Mouse (Mus musculus): ENCODE results near the gene Tle2. TPM values are rescaled to one million over a fixed set of nuclear protein-coding genes. Genes with fewer than 3 reads are reported as not detected.

Tle2 gene
- total RNA-seq, 1 experiment from 2014 or later: 1.5 TPM

DNA sequence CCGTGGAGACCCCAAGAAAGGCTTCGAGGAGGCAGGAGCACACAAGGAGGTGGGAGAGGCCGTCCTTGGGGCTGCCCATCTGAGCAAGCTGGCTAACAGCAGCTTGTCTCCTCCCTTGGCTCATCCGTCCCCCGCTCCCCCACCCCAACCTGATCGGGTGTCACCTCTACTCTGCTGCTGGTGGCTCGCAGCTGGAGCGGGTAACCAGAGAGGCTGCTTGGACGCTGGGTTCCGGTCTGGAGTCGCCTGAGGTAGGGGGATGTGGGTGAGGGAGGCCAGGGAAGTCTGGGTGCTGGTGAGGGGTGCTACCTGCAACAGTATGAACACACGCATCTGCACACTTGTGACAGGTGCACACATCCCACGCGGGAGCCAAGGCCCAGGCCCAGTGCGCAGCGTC is 54.0 kb downstream of the Tle2 start, which contains the start of gene Ankrd24:
Ankrd24 (plus strand) TSS at position 151 of the 400 bp plus-strand sequence.
- ATAC-seq (ENCODE audit: extremely low read depth, insufficient number of reproducible peaks, low FRiP score, poor library complexity, severe bottlenecking): no peak

DNA sequence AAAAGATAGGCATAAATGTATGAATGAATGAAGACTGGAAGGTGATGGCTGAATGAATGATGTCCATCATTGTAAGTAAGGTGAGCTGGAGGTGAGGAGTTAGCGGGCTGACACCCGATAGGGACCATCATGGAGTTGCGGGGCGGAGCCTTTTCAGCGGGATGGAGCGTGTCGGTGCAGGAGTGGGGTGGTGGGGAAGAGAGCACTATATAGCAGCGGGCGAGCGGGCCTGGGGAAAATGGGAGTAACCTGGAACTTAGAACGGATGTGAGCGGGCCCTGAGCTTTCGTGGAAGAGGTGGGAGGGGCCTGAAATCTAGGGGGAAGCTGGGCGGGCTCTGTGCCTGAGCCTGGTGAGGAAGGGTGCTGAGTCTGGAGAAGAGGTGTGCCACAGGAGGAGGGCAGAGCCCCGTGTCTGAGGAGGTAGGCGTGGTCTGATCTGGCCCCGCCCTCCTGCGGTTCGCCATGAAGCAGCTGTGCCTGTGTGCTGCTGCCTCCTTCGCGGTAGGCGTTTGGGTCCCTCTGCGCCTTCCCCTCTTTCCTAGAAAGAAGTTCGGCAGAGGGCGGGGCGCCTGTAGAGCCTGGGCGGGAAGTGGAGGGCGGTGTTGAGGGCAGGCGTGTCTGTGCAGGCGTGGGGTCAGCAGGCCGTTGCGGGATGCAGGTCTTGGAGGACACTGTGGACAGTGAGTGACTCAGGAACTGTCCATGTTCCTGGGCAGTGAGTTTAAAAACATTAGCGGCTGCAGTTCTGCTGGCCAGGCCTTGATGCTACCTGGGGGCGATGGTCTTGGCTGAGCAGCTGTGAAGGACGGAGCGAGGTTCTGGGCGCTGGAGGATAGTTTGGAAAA is 59.1 kb downstream of the Tle2 start:
- ATAC-seq (ENCODE audit: extremely low read depth, insufficient number of reproducible peaks, low FRiP score, poor library complexity, severe bottlenecking): peak; percentile 80

DNA sequence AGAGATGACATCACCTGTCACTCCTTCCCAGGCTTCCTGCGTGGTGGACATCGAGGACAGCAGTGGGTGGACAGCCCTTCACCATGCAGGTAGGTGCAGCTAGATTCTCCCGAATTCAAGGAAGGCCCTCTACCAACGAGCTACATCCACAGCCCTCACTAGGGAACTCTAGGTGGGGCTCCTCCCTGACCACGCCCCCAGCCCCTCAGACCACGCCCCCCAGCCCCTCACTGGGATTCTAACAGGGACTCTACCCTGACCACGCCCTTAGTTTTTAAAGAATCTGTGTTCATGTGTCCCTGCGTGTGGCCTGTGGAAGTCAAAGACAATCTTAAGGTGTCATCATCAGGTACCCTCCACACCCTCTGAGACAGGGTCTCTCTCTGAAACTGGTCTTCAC is 62.0 kb downstream of the Tle2 start:
- no peak for ATAC-seq (ENCODE audit: extremely low read depth, insufficient number of reproducible peaks, low FRiP score, poor library complexity, severe bottlenecking)

DNA sequence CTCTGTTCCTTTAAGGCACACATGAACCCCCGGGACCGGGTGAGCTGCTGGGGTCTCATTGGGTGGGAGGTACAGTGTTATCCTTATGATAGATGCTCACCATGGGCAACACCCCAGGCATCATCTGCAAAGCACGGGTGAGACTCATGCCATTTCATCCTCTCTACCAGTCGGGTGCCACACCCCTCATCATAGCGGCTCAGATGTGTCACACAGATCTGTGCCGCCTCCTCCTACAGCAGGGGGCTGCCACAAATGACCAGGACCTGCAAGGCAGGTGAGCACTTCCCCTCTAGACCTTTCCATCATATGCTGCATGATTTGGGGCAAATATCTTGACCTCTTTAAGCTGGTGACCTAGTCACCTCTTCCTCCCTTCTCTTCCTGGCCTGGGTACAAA is 63.7 kb downstream of the Tle2 start:
- ATAC-seq (ENCODE audit: extremely low read depth, insufficient number of reproducible peaks, low FRiP score, poor library complexity, severe bottlenecking): no peak

Other genes with a start within 250 kb of the Tle2 start
- gene Tbxa2r, start 245.8 kb upstream of the Tle2 start, total RNA-seq (2017): 4.1 and 5.6 TPM in 2 replicates
- 0.25 TPM in 1 of 2 replicates, not detected in the other for gene Gipc3, start 231.3 kb upstream of the Tle2 start, total RNA-seq (2017)
- 30.3 and 36.5 TPM in 2 replicates for gene Hmg20b, start 224.1 kb upstream of the Tle2 start, total RNA-seq (2017)
- gene Mfsd12, start 217.1 kb upstream of the Tle2 start, total RNA-seq (2017): 2.6 and 2.8 TPM in 2 replicates
- 4.2 and 5.5 TPM in 2 replicates for gene 4930404N11Rik, start 208.7 kb upstream of the Tle2 start, total RNA-seq (2017)
- 16.5 and 16.8 TPM in 2 replicates for gene Fzr1, start 196.0 kb upstream of the Tle2 start, total RNA-seq (2017)
- gene Dohh, start 190.1 kb upstream of the Tle2 start, total RNA-seq (2017): 11.2 and 16.9 TPM in 2 replicates
- 3.1 and 5.6 TPM in 2 replicates for gene Gm48551, start 190.1 kb upstream of the Tle2 start, total RNA-seq (2017)
- gene Gm48552, start 185.6 kb upstream of the Tle2 start, total RNA-seq (2017): 2.2 TPM in 1 of 2 replicates, not detected in the other
- 2.5 and 2.6 TPM in 2 replicates for gene Smim24, start 181.5 kb upstream of the Tle2 start, total RNA-seq (2017)
- 8.3 and 12.2 TPM in 2 replicates for gene Nfic, start 118.9 kb upstream of the Tle2 start, total RNA-seq (2017)
- not detected in 2 replicates for gene Celf5, start 91.9 kb upstream of the Tle2 start, total RNA-seq (2017)
- gene Ncln, start 78.2 kb upstream of the Tle2 start, total RNA-seq (2017): 148 and 149 TPM in 2 replicates
- gene S1pr4, start 74.4 kb upstream of the Tle2 start, total RNA-seq (2017): 61.1 and 63.1 TPM in 2 replicates
- gene Gna15, start 50.3 kb upstream of the Tle2 start, total RNA-seq (2017): 12.6 and 13.4 TPM in 2 replicates
- 13.5 and 27.0 TPM in 2 replicates for gene Gna11, start 29.4 kb upstream of the Tle2 start, total RNA-seq (2017)
- gene Aes, start 15.1 kb upstream of the Tle2 start, total RNA-seq (2017): 276 and 331 TPM in 2 replicates
- gene Tle6, start 26.5 kb downstream of the Tle2 start, total RNA-seq (2017): 1.9 TPM in 1 of 2 replicates, not detected in the other
- 5.0 and 5.8 TPM in 2 replicates for gene BC025920, start 31.7 kb downstream of the Tle2 start, total RNA-seq (2017)
- gene Sirt6, start 53.2 kb downstream of the Tle2 start, total RNA-seq (2017): 5.6 and 6.4 TPM in 2 replicates
- gene Ankrd24, start 54.0 kb downstream of the Tle2 start, total RNA-seq (2017): 0.58 and 0.98 TPM in 2 replicates
- 7.9 and 9.8 TPM in 2 replicates for gene Gm10778, start 74.5 kb downstream of the Tle2 start, total RNA-seq (2017)
- gene Zfp433, start 130.3 kb downstream of the Tle2 start, total RNA-seq (2017): 11.8 and 21.3 TPM in 2 replicates
- gene Gm3055, start 196.6 kb downstream of the Tle2 start, total RNA-seq (2017): 5.6 and 11.2 TPM in 2 replicates
- 1.0 and 2.8 TPM in 2 replicates for gene Gm4767, start 237.6 kb downstream of the Tle2 start, total RNA-seq (2017)

Data from neutrophil, adult 5-6 weeks (primary cell).